Mouse (Mus musculus): ENCODE results near the gene Pacrg. TPM values are rescaled to one million over a fixed set of nuclear protein-coding genes. Genes with fewer than 3 reads are reported as not detected.
A peak's percentile ranks its signal among the peaks of the same experiment; 100 is the strongest.

Pacrg gene
- total RNA-seq, 2 experiments from 2014 or later, result 19.3 to 22.0 TPM

DNA sequence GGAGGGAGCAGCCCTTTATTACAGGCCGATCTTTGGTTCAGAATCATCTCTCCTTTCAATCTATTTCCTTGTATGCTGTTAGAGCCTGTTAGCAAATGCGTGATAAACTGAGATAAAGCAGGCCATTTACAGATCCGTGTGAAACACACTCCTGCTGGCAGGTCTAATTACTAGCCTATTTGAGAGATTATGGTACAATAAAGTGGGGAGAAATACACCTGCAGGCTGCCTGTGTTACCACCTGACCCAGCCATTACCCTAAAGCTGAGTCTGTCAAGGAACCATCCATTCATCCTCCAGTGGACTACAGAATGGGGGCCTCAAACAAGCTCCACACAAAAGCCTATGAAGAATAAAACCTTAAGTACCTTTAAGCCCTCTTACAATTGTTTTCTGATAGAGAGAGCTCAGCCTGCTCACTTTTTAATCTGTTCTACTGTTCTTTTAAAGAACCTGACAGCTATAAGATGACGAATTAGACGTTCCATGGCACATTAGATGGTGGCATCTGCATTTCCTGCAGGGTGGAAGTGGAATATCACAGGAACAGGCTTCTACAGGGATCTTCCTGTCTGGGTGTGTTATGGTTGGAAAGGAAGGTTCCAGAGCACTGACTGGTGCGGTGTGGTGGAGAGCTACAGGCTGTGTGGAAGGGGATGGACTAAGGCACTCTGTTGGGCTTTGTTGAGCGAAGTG lies 422.4 kb downstream of the Pacrg start:
- DNase-seq (ENCODE audit: extremely low spot score in 1 of 2, low spot score in 1 of 2), result no peak

- no peak for DNase-seq (ENCODE audit: extremely low spot score in 1 of 2, low spot score in 1 of 2)
Observed at GRCm38 (mm10) chr17:10416995-10417394, 423.1 kb downstream of the Pacrg start.

DNA sequence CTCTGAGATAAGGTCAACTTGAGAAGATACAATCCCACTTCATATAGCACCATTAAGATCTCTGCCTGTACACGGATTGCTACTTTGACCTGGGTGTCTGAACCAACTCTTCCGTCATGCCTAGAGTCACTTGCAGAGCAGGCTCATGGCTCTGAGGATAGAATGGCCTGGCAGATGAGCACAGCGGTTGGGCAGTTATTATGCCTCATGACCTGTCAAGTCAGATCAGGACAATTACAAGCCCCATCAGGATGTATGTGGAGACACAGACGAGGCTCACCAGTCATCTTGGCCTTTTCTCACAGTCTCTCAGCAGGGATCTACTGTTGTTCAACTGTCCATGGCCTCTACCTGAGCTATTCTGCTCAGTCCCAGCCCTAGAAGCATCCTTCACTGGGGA lies 424.0 kb downstream of the Pacrg start:
- no peak for DNase-seq (ENCODE audit: extremely low spot score in 1 of 2, low spot score in 1 of 2)

GRCm38 (mm10) chr17:10414383-10414782 lies 425.7 kb downstream of the Pacrg start:
- no peak for DNase-seq (ENCODE audit: extremely low spot score in 1 of 2, low spot score in 1 of 2)

DNA sequence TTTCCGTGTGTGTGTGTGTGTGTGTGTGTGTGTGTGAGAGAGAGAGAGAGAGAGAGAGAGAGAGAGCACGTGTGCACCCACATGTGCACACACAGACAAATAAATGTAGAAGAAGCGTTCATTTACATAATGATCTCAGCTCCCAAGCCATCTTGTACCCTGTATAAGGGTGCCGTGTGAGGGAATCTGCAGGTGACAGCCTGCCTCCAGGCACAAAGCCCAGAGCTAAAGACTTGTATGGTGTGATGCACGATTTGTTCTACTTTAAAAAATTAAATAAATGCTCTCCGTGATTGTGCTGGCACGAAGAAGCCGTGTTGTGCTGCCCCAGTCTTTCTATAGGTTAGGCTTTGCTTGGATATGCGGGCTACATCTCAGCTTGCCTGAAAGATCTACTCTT lies 426.2 kb downstream of the Pacrg start:
- DNase-seq (ENCODE audit: extremely low spot score in 1 of 2, low spot score in 1 of 2), result no peak

- DNase-seq (ENCODE audit: extremely low spot score in 1 of 2, low spot score in 1 of 2), result peak in 1 of 2 experiments; percentile 1
Observed at GRCm38 (mm10) chr17:10410597-10411476, 429.3 kb downstream of the Pacrg start.

DNA sequence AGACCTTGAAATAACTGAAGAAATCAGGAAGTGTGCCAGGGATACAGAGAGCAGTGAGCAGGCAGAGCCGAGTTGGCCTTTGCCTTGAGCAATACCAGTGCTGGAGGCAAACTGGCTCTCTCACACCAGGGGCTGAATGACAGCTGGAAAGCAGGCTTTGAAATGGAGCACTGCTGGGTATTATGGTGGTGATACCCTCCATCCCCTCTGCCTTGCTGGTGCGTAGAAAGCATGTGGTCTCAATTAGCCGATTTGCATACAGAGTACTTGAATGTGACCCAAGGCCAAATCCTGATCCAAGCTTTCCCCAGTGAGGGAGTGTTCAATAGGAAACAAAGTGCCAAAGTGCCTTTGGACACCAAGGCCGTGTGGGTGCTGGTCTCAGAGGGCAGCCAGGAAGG lies 431.4 kb downstream of the Pacrg start:
- DNase-seq (ENCODE audit: extremely low spot score in 1 of 2, low spot score in 1 of 2), result peak in 1 of 2 experiments; percentile 1

DNA sequence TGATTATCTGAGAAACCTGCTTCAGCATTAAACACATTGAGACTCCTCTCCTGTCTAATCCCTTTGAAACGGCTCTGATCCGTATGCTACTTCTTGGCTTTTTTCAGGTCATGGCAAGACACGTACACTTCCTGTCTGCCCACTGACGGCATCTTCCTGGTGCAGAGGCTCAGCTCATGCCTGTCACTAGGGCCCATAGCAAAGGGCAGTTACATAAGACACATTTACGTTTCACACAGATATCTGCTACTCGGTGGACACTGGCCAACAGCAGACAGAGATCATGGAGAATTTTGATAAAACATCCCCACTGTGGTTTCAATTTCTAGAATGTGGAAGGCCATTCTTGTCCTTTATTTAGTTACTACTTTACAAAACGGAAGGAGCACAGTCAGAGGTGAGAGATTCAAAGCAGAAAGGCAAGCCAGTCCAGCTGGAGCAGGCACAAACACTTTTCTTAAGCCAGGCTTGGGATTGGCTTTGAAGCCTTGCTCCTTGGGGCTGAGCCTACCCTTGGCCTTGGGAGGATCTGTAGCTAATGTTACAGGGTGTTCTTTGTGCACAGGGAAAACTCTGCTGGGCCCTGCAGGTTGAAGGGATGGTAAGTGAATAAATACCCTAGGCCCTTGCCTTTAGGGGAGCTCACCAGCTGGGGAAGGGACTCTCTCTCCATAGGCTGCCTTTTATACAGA lies 432.9 kb downstream of the Pacrg start:
- DNase-seq (ENCODE audit: extremely low spot score in 1 of 2, low spot score in 1 of 2), result no peak

DNA sequence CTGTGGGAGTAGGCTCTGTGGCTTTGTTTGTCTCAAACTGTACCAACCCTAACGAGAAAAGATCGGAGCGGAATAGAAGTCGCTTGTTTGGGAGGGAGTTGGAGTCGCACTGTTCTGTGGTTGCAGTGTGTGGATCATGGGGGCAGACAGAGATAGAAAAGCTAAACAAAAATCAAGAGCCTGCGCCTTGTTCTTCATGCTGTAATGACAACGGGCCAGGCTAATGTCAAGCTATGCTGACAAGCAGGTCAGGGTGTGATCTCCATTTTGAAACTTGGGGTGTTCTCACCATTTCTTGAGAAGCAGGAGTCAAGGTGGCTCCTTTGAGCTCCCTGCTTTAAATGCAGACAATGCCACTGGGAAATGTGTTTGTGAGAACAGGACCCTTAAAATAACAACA lies 433.8 kb downstream of the Pacrg start:
- no peak for DNase-seq (ENCODE audit: extremely low spot score in 1 of 2, low spot score in 1 of 2)

DNA sequence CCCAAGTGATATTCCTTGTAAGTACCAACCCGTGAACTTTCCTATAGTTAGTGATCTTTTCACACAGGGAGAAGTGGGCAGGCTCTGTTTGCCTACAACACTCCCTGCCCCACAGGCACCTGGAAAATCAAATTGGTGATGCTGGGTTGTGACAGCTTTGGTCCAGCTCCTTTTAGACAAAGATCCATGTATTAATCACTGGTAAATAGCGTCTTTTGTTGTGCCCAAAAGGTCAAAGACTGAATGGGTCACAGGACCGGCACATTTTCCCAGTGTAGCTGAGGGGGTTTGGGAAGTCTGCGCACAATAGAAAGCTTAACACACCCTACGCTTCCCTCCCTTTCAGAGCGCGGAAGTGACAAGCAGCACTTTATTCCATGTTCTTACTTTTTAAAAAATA lies 434.2 kb downstream of the Pacrg start:
- no peak for DNase-seq (ENCODE audit: extremely low spot score in 1 of 2, low spot score in 1 of 2)

DNA sequence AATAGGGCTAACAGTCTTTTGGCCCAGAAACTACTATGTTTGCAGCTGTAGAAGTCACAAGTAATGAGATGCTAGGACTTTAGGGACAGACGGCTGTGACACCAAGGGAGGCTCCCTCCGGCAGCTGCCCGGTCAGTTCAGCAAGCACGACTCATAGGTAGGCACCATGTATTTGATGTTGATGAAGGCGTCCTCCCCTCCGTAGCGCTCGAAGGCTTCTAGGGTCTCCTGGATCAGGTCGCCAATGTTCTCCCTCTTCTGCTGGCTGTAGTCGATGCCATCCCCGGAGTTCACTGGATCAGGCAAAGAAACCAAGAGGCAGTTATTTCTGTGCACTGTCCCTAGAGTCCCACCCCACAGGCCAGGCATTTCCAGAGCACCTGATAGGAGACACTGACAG lies 436.9 kb downstream of the Pacrg start:
- DNase-seq (ENCODE audit: extremely low spot score in 1 of 2, low spot score in 1 of 2), result no peak

DNA sequence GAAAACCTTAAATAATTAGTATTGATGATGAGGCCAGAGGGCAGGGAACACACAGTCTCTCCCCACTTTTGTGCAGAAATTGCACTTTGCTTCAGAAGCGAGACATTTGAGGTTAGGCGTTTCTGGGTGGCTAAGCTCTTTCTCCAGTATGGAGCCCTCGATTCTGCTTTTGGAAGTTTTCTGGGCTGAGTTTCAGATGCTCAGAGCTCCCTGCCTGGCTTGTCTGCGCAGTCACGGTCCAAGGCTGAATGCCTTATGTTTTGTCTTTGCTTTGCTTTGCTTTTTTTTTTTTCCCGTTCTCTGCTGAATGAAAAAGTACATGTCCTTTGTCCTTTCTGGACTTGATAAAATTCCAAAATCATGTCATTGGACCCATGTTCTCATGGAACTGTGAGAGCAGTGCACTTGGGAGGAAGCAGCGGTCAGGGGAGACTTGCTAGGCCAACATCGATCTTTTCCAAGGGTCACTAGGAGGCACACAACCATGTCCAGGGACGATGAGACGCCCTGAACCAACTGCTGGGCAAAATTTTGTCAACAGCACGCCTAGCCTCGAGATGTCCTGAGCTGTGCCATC lies 438.0 kb downstream of the Pacrg start:
- DNase-seq (ENCODE audit: extremely low spot score in 1 of 2, low spot score in 1 of 2), result no peak

DNA sequence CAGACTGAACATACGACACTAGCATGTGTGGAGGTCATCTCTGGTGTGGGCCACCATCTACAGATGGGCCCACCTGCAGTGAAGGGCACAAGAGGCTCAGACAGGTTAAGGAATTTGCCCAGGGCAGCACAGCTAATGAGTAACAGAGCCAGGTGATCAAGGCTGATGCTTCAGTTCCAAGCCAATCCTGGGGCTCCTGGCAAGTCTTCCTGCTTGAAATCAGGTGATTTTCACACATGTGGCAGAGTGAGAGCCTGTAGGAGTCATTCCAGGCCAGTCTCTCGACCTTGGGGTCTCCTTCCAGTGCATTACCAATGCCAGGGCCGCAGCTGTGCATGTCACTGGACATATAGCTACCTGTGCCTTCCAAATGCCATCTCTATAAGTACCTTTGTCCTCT lies 438.6 kb downstream of the Pacrg start:
- DNase-seq (ENCODE audit: extremely low spot score in 1 of 2, low spot score in 1 of 2), result no peak

- DNase-seq (ENCODE audit: extremely low spot score in 1 of 2, low spot score in 1 of 2), result no peak
Observed at GRCm38 (mm10) chr17:10399706-10400105, 440.4 kb downstream of the Pacrg start.

DNA sequence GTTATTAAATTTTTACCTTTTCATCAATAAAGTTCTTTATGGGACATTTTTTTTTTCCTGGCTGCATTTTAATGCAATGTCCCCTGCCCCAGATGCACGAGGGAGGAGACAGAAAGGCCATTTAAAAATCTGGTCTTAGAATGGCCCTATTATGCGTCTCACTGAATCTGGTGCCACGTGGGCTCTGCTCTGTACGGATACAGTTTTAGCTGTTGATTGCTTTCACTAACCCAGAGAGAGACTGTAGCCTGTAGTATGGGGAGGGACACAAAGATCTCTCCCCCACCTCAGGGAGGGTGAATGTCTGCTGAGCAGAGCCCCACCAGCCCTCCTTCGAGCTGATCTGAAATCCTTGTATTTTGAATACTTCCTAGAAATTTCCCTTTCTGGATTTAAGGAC lies 441.2 kb downstream of the Pacrg start:
- no peak for DNase-seq (ENCODE audit: extremely low spot score in 1 of 2, low spot score in 1 of 2)

DNA sequence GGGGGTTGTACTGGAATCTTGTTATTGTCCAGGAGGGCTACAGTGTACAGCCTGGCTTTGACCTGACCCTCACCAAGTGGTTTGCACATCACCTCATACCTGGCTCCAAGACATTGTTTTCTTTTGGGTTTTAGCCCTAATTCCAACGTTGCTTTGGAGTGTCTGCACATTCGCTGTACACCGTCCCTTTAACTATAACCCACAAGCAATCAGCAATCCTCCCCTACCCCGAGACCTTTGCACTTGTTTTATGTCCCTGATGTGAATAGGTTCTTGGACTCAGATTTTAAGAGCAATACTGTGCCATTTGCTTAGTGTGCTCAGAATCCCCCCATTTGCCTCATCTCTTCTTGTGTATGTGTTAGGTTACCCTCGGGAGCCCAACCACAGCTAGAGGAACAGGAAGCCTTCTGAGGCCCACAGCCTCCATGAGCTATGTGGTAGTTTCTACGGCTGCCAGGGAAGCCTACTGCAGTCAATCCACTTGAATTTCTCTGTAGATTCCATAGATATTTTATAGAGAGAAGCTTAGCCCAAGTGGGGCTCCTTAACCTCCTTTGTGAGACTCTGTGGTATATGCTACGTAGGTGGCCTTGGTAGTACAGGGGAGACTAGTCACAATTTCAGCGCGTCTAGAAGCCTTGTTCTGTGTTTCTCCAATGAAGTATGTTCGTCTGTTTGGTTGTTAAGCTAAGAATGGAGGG lies 442.0 kb downstream of the Pacrg start:
- DNase-seq (ENCODE audit: extremely low spot score in 1 of 2, low spot score in 1 of 2), result no peak

- no peak for DNase-seq (ENCODE audit: extremely low spot score in 1 of 2, low spot score in 1 of 2)
Observed at GRCm38 (mm10) chr17:10397336-10397735, 442.8 kb downstream of the Pacrg start.

DNA sequence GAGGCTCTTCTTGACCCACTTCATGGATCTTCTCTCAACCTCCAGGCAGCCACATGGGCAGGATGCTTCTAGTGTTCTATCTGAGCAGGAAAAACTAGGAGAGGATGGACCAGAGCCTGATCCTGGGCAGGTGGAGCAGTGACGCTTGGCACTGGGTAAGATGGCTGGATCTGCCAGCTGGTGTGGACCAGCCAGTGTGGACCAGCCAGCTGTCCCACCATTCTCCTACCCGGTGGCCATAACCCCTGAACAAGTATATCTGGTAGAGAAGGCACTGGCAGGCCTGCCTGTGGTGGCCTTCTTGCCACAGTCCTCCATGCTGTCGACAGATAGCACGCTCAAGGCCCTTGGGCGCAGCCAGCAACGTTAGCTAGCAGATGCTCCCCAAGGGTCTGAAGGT lies 443.2 kb downstream of the Pacrg start:
- no peak for DNase-seq (ENCODE audit: extremely low spot score in 1 of 2, low spot score in 1 of 2)

- DNase-seq (ENCODE audit: extremely low spot score in 1 of 2, low spot score in 1 of 2), result no peak
Observed at GRCm38 (mm10) chr17:10394855-10395254, 445.3 kb downstream of the Pacrg start.

DNA sequence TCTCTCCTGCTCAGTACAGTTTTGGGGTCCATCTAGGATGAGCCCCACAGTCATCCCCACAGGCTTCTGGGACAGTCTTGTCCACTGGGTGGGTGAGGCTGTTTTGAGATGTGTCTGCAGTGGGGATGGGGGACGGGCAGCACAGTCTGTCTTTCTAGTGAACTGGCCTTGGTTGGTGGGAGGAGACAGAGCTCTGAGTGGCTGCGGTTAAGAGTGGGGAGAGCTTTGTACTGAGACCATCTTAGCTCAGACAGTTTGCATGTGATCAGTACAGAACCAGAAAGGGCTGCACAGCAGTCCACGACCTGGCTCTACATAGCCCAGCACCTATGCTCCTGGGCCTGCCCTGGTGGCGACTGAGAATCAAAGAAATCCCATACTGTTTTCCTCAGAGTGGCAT lies 446.3 kb downstream of the Pacrg start:
- DNase-seq (ENCODE audit: extremely low spot score in 1 of 2, low spot score in 1 of 2), result no peak

Data from layer of hippocampus, postnatal 25 days (tissue).